Mouse (Mus musculus) ES-E14 (cell line): ENCODE data around the gene Hfe. TPM values are rescaled to one million over a fixed set of nuclear protein-coding genes. Genes with fewer than 3 reads are reported as not detected.
"Not testable (repeated sequence)": the region's sequence is repeated elsewhere in the genome, so short reads cannot be mapped to it uniquely, and the experiment has no call there.

Experiments
- DNase-seq: peaks from one replicate; pipeline ENCODE4 v3.0.0-alpha.2; 2013; ENCODE audit warnings: low read depth, low spot score
- H3K27ac ChIP-seq: 2 replicates; pipeline ENCODE4 v1.5.1; 2012; ENCODE audit warnings: low read depth, mild to moderate bottlenecking, low read length, moderate library complexity, mixed read lengths; ENCODE audit not compliant: poor library complexity, insufficient read depth, severe bottlenecking
- H3K36me3 ChIP-seq: 2 replicates; pipeline ENCODE4 v1.6.1; 2012; ENCODE audit warnings: mild to moderate bottlenecking, low read length, moderate library complexity, mixed read lengths; ENCODE audit not compliant: control insufficient read depth, poor library complexity, insufficient read depth, severe bottlenecking
- H3K4me1 ChIP-seq, 2 experiments: fragments of 150-350 bp in 1 of 2; sonication (generic) in 1 of 2; 2 replicates each; pipeline ENCODE4 v1.6.1; 2012; ENCODE audit warnings: low read length in 2 of 2, mild to moderate bottlenecking in 1 of 2, mixed read lengths in 1 of 2; ENCODE audit not compliant: control insufficient read depth in 2 of 2, insufficient read depth in 2 of 2, poor library complexity in 1 of 2
- H3K4me3 ChIP-seq, 2 experiments: fragments of 150-350 bp in 1 of 2; sonication (generic) in 1 of 2; 2 replicates each; pipeline ENCODE4 v1.5.1; 2012; ENCODE audit warnings: low read length in 2 of 2, low read depth in 1 of 2, mild to moderate bottlenecking in 1 of 2, mixed read lengths in 1 of 2; ENCODE audit not compliant: insufficient read depth in 1 of 2, poor library complexity in 1 of 2, severe bottlenecking in 1 of 2
- H3K9ac ChIP-seq: 2 replicates; pipeline ENCODE4 v1.6.1; 2012; ENCODE audit warnings: low read depth, mild to moderate bottlenecking, low read length, mixed read lengths; ENCODE audit not compliant: poor library complexity, insufficient read depth, severe bottlenecking
- H3K9me3 ChIP-seq: fragments of 150-350 bp; sonication (generic); 2 replicates; pipeline ENCODE4 v1.6.1; 2012; ENCODE audit warnings: low read depth, mild to moderate bottlenecking, low read length; ENCODE audit not compliant: control insufficient read depth, insufficient read depth
- CHD2 ChIP-seq: IDR thresholded peaks from 2 replicates; pipeline ENCODE4 v1.6.1; 2014; ENCODE audit warnings: mild to moderate bottlenecking, low read depth, low read length, inconsistent platforms
- HCFC1 ChIP-seq: IDR thresholded peaks from 2 replicates; pipeline ENCODE4 v1.6.1; 2012; ENCODE audit warnings: low read length, inconsistent platforms, borderline replicate concordance; ENCODE audit not compliant: insufficient read depth
- MAFK ChIP-seq: IDR thresholded peaks from 2 replicates; pipeline ENCODE4 v1.6.1; 2014; ENCODE audit warnings: mild to moderate bottlenecking, low read depth, low read length, inconsistent platforms; ENCODE audit not compliant: insufficient read depth
- ZC3H11A ChIP-seq: IDR thresholded peaks from 2 replicates; pipeline ENCODE4 v1.6.1; 2012; ENCODE audit warnings: low read depth, mild to moderate bottlenecking, inconsistent platforms, low read length, borderline replicate concordance
- ZNF384 ChIP-seq: IDR thresholded peaks from 2 replicates; pipeline ENCODE4 v1.6.1; 2012; ENCODE audit warnings: low read depth, low read length, inconsistent platforms
- in situ Hi-C, 2 experiments: fragments of 600-800 bp; cut with MboI; formaldehyde crosslinking; loops; one replicate each; pipeline ENCODE4 v1.15.1; 2025; ENCODE audit warnings: low sequenced_read_pairs in 2 of 2, inconsistent platforms in 1 of 2; ENCODE audit not compliant: unreplicated experiment in 2 of 2
- total RNA-seq: library from RNA; depleted of rRNA; stranded (reverse); fragments of 300-350 nt; gene quantifications from 2 replicates; pipeline ENCODE4 v1.2.3, GENCODE M21; 2012

Gene Hfe
- total RNA-seq, 1 experiment = 1.5 TPM

DNA sequence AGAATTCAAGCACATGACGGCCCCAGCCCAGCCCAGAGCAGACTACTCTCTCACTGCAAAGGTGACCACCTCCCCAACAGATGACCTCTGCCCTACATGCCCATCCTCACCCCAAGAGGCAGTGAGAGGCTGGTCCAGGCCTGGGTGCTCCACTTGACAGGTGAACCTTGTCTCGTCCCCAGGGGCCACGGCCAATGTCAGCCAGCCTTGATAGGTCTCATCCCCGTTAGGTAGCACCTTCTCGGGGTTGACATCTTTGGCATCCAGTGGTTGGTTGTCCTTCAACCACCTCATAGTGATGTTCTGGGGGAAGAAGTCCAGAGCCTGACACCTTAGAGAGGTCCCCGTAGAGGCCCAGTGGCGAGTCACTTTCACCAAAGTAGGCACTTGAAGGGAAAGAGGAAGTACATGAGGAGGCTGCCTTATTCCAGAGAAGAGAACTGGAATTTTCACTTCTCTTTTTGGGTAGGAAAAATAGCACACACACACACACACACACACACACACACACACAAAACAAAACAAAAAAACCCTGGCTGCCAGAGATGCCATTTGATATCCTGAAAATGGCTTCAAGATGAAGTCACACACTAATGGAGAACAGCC lies 4.8 kb downstream of the Hfe start:
- Histone ChIP-seq H3K9ac (no peak overlapping the region), H3K4me3 (no peak overlapping the region), H3K36me3 (no peaks in the 10 kb centered on the region), H3K27ac (no peak overlapping the region), H3K4me1 (peaks cover 4 to 5% of the 10 kb centered on the region in 2 experiments; a peak in 2 of 4 replicates), H3K9me3 (no peaks in the 10 kb centered on the region)
- TF ChIP-seq ZNF384 (no peak), MAFK (no peak), HCFC1 (no peak), CHD2 (no peak), ZC3H11A (no peak)
- no peak for DNase-seq
- in situ Hi-C loops = no loop called here

DNA sequence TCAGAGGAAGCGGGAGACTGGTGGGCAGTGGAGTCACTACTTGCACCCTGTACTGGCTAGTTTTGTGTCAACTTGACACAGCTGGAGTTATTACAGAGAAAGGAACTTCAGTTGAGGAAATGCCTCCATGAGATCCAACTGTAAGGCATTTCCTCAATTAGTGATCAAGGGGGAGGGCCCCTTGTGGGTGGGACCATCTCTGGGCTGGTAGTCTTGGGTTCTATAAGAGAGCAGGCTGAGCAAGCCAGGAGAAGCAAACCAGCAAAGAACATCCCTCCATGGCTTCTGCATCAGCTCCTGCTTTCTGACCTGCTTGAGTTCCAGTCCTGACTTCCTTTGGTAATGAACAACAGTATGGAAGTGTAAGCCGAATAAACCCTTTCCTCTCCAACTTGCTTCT lies 7.9 kb downstream of the Hfe start:
- H3K9ac ChIP-seq, H3K4me3 ChIP-seq, H3K27ac ChIP-seq, H3K4me1 ChIP-seq, H3K36me3 ChIP-seq, DNase-seq, in situ Hi-C loops, H3K9me3 ChIP-seq: not testable (repeated sequence)

DNA sequence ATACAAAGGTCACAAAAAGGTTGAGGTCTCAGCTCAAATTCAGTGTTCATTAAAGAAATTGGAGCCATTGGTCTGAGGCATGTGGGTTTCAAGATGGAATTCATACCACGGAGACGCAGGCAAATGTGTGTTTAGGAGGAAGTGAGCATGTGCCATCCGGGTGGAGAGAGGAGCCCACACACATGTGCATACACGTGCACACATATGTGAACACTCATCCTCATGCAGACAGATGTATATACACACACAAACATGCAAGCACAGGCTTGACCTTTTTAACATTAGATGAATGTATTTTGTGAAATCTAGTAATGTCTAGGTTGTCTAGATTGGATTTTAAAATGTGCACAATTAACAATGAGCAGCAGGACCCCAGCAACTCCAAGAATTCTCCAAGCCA lies 8.4 kb downstream of the Hfe start:
- Histone ChIP-seq H3K9me3 (no peaks in the 10 kb centered on the region), H3K9ac (no peak overlapping the region), H3K36me3 (no peaks in the 10 kb centered on the region), H3K4me1 (no peaks in the 10 kb centered on the region), H3K4me3 (no peak overlapping the region), H3K27ac (no peak overlapping the region)
- in situ Hi-C loops = no loop called here
- TF ChIP-seq ZNF384 (no peak), ZC3H11A (no peak), HCFC1 (no peak), MAFK (no peak), CHD2 (no peak)
- no peak for DNase-seq

DNA sequence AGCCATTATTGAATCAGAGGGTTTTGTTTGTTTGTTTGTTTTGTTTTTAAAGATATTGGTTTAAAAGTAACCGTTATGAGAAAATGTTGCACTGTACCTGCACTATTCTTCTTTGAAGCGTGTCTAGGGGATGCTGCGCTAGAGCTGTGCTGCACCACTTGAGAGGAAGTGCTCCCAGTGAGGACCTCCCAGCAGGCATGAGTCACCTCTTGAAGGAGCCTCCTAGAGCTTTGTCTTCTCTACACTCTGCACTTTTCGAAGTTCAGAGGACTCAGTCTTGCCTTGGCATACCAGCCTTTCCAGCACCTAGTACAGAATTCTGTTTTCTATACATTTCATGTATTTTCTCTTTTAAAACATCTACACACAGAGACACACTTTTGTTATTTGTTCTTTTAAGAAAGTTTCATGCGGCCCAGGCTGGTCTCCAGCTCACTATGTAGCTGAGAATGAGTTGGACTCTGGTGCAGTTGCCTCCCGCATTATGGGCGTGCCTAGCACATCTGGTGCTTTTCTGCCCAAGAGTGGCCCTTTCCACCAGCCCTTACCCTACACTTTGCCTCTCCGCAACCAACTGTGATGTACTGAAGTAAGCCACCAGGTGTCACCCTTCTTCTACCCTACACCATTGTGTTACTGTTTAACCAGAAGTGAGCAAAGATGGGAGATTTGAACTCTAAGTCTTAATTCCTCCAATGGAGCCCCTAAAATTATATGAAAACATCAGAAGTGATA lies 9.7 kb downstream of the Hfe start:
- peak; percentile 74 for DNase-seq
- no peaks in the 10 kb centered on the region for H3K9me3 ChIP-seq
- H3K9ac ChIP-seq = no peak overlapping the region
- in situ Hi-C loops = no loop called here
- 0 out of 4 replicates have a peak, but pooled peaks cover 0 to 2% of the 10 kb centered on the region in 2 experiments for H3K4me1 ChIP-seq
- H3K27ac ChIP-seq = no peak overlapping the region
- no peak overlapping the region for H3K4me3 ChIP-seq
- no peaks in the 10 kb centered on the region for H3K36me3 ChIP-seq
- TF ChIP-seq ZC3H11A (peak; percentile 77), ZNF384 (no peak), MAFK (no peak)

DNA sequence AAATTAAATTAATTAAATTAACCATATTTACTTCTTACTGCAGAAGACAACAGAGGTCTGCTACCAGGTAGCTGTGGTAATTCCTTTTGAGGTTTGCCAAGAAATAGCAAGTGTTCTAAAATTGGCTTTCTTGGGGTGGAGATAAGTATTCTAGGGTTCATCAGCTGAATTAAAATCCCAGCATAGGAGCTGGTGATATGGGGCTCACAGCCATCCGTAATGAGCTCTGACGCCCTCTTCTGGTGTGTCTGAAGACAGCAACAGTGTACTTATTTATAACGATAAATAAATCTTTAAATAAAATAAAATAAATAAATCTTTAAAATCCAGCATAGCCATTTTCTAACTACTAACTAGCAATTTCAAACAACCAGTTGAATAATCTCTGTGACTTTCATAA lies 10.9 kb downstream of the Hfe start:
- no peak overlapping the region for H3K4me3 ChIP-seq
- TF ChIP-seq MAFK (no peak), ZC3H11A (no peak), ZNF384 (no peak), CHD2 (no peak), HCFC1 (no peak)
- no peak for DNase-seq
- no peaks in the 10 kb centered on the region for H3K36me3 ChIP-seq
- H3K9ac ChIP-seq = no peak overlapping the region
- no peak overlapping the region for H3K27ac ChIP-seq
- in situ Hi-C loops = loop anchor here in 1 of 2 experiments (25.0 kb wide), 1 partner anchor 1662 kb away; the partner anchor contains the start of genes Hist1h2ag, Hist1h2ah, Hist1h2bj and Hist1h2bk
- no peaks in the 10 kb centered on the region for H3K9me3 ChIP-seq
- peaks cover 0 to 6% of the 10 kb centered on the region in 2 experiments; a peak in 1 of 4 replicates for H3K4me1 ChIP-seq
